Mouse (Mus musculus): ENCODE data around the gene Fuom. TPM values are rescaled to one million over a fixed set of nuclear protein-coding genes. Genes with fewer than 3 reads are reported as not detected.

The Fuom gene
- polyA plus RNA-seq, 1 experiment from 2014 or later: 7.6 TPM

DNA sequence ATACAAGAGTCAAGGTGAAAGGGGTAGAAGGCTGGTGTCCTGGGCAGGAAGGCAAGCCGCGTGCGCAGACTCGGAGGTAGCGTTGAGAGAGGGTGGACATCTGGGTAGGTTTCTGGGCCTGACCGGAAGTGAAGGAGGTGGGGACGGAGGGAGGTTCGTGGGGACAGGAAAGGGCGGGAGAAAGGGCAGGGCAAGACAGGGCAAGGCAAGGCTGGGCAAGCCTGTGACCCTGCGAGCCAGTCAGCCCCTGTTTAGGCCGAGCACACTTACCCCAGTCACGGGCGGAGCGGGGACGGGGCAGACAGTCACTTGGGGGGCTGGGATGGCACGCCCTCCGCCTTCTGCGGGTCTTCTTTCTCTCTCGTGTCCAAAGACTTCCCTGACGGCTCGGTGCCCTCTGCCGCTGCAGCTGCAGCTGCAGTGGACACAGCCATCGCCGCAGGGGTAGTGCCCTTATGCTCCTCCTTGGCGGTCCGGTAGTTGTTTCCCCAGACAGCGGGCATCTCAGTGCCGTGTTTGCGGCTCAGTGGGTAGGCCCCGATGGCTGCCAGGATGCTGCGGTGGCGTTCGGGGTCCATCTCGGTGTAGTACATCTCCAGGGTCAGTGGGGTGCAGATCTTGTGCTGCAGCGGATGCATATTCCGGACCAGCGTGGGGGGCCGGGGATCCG is 32.1 kb downstream of the Fuom start:
- Histone ChIP-seq H3K27ac (no peak overlapping the region), H3K4me3 (replicated peaks) (peak overlapping the region; percentile 28), H3K4me2 (peak overlapping the region; percentile 55), H3K4me1 (replicated peaks) (no peaks in the 10 kb centered on the region), H3K9me3 (replicated peaks) (no peaks in the 10 kb centered on the region), H3K27me3 (peaks cover 36% of the 10 kb centered on the region), H3K36me3 (no peaks in the 10 kb centered on the region), H3K9ac (0 out of 2 replicates have a peak overlapping the region, but pooled peaks have one; percentile 6)
- DNase-seq (no peak), ATAC-seq (ENCODE audit: low read depth) (peak; percentile 43)
- WGBS (ENCODE audit: insufficient replicate concordance): 26% methylated on average over 39 of the region's 39 CpGs

- WGBS (ENCODE audit: insufficient replicate concordance): 41% methylated on average over 6 of the region's 6 CpGs
- no peak for ATAC-seq (ENCODE audit: low read depth)
These were observed 34.8 kb downstream of the Fuom start for GRCm38 (mm10) chr7:140067397-140067796.

GRCm38 (mm10) chr7:140063092-140063491 is 39.1 kb downstream of the Fuom start:
- whole genome bisulfite sequencing (ENCODE audit: insufficient replicate concordance): 17% methylated on average over 7 of the region's 7 CpGs
- DNase-seq: peak; percentile 36
- H3K9me3 ChIP-seq (replicated peaks): no peaks in the 10 kb centered on the region
- H3K27me3 ChIP-seq: peaks cover 82% of the 10 kb centered on the region
- H3K9ac ChIP-seq: no peak overlapping the region
- H3K4me1 ChIP-seq (replicated peaks): peaks cover 7% of the 10 kb centered on the region
- H3K4me2 ChIP-seq: no peak overlapping the region
- no peaks in the 10 kb centered on the region for H3K36me3 ChIP-seq
- ATAC-seq (ENCODE audit: low read depth): no peak
- no peak overlapping the region for H3K27ac ChIP-seq
- no peak overlapping the region for H3K4me3 ChIP-seq (replicated peaks)

More at GRCm38 (mm10) chr7:140067397-140067796, 34.8 kb downstream of the Fuom start:
- no peak overlapping the region for H3K4me2 ChIP-seq
- H3K36me3 ChIP-seq: no peaks in the 10 kb centered on the region
- no peak overlapping the region for H3K9ac ChIP-seq
- no peak for DNase-seq
- H3K9me3 ChIP-seq (replicated peaks): no peaks in the 10 kb centered on the region
- H3K27ac ChIP-seq: no peak overlapping the region
- H3K4me1 ChIP-seq (replicated peaks): no peaks in the 10 kb centered on the region
- peaks cover 53% of the 10 kb centered on the region for H3K27me3 ChIP-seq
- H3K4me3 ChIP-seq (replicated peaks): no peak overlapping the region

- peaks cover 90% of the 10 kb centered on the region for H3K27me3 ChIP-seq
- 18% methylated on average over 11 of the region's 11 CpGs for WGBS (ENCODE audit: insufficient replicate concordance)
- ATAC-seq (ENCODE audit: low read depth) (no peak), DNase-seq (no peak)
- peaks cover 7% of the 10 kb centered on the region for H3K4me1 ChIP-seq (replicated peaks)
- no peaks in the 10 kb centered on the region for H3K36me3 ChIP-seq
- no peak overlapping the region for H3K27ac ChIP-seq
- no peak overlapping the region for H3K4me3 ChIP-seq (replicated peaks)
- no peaks in the 10 kb centered on the region for H3K9me3 ChIP-seq (replicated peaks)
- no peak overlapping the region for H3K4me2 ChIP-seq
- H3K9ac ChIP-seq: no peak overlapping the region
These were observed 39.9 kb downstream of the Fuom start for GRCm38 (mm10) chr7:140062307-140062706.

- Histone ChIP-seq H3K36me3 (no peaks in the 10 kb centered on the region), H3K27ac (no peak overlapping the region), H3K27me3 (peaks cover 92% of the 10 kb centered on the region), H3K4me2 (peak overlapping the region; percentile 47; the same call in 1 of the 2 replicates), H3K9me3 (replicated peaks) (no peaks in the 10 kb centered on the region), H3K4me1 (replicated peaks) (peaks cover 7% of the 10 kb centered on the region), H3K9ac (no peak overlapping the region), H3K4me3 (replicated peaks) (no peak overlapping the region)
- ATAC-seq (ENCODE audit: low read depth) (no peak), DNase-seq (no peak)
- WGBS (ENCODE audit: insufficient replicate concordance): 3% methylated on average over 6 of the region's 6 CpGs
These were observed 40.5 kb downstream of the Fuom start for GRCm38 (mm10) chr7:140061832-140062130.

- Histone ChIP-seq H3K27ac (no peak overlapping the region), H3K4me2 (peak overlapping the region; percentile 47), H3K9ac (no peak overlapping the region), H3K27me3 (peaks cover 97% of the 10 kb centered on the region), H3K9me3 (replicated peaks) (no peaks in the 10 kb centered on the region), H3K4me3 (replicated peaks) (peak overlapping the region; percentile 26), H3K4me1 (replicated peaks) (peaks cover 7% of the 10 kb centered on the region), H3K36me3 (no peaks in the 10 kb centered on the region)
- no peak for DNase-seq
- 2% methylated on average over 47 of the region's 47 CpGs for WGBS (ENCODE audit: insufficient replicate concordance)
- no peak for ATAC-seq (ENCODE audit: low read depth)
These were observed 41.1 kb downstream of the Fuom start for GRCm38 (mm10) chr7:140060936-140061831.

DNA sequence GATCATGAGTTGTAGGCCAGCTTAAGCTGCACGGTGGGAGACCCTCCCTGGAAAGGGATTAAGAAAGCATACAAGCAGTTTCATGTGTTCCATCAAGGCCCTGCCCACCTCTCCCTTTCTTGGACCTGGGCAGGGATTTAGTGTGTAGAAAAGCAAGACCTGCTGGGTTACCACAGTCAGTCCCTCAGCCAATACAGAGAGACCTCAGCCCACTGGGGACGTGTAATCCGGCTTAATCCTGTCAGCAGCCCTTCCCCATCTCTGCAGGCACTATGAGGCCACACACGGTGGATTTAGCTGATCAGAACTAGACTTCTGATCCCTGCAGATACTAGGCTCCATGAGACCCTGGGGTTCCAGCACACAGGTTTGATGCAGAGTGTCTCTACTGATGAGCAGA is 42.6 kb downstream of the Fuom start:
- no peak overlapping the region for H3K9ac ChIP-seq
- ATAC-seq (ENCODE audit: low read depth) (no peak), DNase-seq (no peak)
- no peak overlapping the region for H3K4me3 ChIP-seq (replicated peaks)
- WGBS (ENCODE audit: insufficient replicate concordance): 24% methylated on average over 4 of the region's 4 CpGs
- H3K4me1 ChIP-seq (replicated peaks): peaks cover 7% of the 10 kb centered on the region
- no peaks in the 10 kb centered on the region for H3K9me3 ChIP-seq (replicated peaks)
- H3K27ac ChIP-seq: no peak overlapping the region
- H3K36me3 ChIP-seq: no peaks in the 10 kb centered on the region
- H3K4me2 ChIP-seq: no peak overlapping the region
- peaks cover 98% of the 10 kb centered on the region for H3K27me3 ChIP-seq

GRCm38 (mm10) chr7:140058528-140058927 is 43.7 kb downstream of the Fuom start:
- peaks cover 7% of the 10 kb centered on the region for H3K4me1 ChIP-seq (replicated peaks)
- no peak overlapping the region for H3K9ac ChIP-seq
- H3K4me2 ChIP-seq: peak overlapping the region; percentile 45
- ATAC-seq (ENCODE audit: low read depth): no peak
- H3K36me3 ChIP-seq: no peaks in the 10 kb centered on the region
- H3K27ac ChIP-seq: no peak overlapping the region
- H3K4me3 ChIP-seq (replicated peaks): 0 out of 2 replicates have a peak overlapping the region, but pooled peaks have one; percentile 32
- no peaks in the 10 kb centered on the region for H3K9me3 ChIP-seq (replicated peaks)
- H3K27me3 ChIP-seq: peaks cover 98% of the 10 kb centered on the region
- DNase-seq: no peak
- WGBS (ENCODE audit: insufficient replicate concordance): 26% methylated on average over 7 of the region's 7 CpGs

DNA sequence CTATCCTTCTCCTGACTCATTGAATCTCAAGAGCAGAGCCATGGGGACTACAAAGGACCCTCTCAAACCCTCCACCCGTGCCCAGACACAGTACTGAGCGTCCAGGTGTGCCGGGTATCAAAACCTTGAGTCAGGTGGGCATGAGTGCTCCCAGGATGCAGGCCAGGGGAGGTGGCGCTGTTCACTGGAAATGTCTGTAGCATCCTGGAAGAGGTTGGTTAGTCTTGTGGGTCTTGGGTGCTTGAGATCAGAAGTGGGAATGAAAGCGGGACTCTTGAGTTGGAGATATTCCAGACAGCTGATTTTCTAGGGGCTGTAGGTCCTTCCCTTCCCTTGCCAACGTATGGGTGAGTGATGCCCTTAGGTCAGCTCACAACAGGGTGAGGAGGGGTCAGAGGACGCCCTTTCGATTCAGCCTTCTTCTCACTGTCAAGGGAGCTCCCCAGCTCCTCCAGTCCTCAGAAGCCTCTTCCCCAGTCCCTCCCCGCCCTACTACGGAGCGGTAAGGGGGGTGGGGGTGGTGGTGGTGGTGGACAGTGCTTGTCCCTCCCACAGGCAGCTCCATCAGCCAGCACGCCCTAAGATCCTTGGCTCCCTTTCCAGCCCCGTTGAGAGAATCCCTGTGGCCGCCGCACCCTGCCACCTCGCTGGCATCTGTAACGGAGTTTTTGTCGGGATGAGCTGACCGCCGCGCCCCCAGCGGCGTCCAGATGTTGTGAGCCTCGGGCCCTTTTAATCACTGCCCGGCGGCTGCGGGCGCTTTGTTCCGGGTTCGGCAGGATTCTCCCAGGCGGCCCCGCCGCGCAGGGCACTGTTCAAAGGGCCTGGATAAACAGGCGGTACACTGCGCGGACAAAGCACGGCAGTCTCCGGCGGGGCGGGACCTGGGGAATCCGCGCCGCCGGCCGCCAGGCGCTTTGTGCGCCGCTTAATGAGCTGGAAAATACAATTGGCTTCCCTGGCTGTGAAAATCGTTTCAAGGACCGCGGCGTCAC is 44.5 kb downstream of the Fuom start:
- Histone ChIP-seq H3K4me1 (replicated peaks) (peaks cover 7% of the 10 kb centered on the region), H3K9me3 (replicated peaks) (no peaks in the 10 kb centered on the region), H3K27me3 (peaks cover 99% of the 10 kb centered on the region), H3K36me3 (no peaks in the 10 kb centered on the region), H3K27ac (no peak overlapping the region), H3K9ac (no peak overlapping the region), H3K4me3 (replicated peaks) (peak overlapping the region; percentile 32), H3K4me2 (peak overlapping the region; percentile 45)
- DNase-seq: no peak
- 4% methylated on average over 53 of the region's 53 CpGs for WGBS (ENCODE audit: insufficient replicate concordance)
- ATAC-seq (ENCODE audit: low read depth): no peak

DNA sequence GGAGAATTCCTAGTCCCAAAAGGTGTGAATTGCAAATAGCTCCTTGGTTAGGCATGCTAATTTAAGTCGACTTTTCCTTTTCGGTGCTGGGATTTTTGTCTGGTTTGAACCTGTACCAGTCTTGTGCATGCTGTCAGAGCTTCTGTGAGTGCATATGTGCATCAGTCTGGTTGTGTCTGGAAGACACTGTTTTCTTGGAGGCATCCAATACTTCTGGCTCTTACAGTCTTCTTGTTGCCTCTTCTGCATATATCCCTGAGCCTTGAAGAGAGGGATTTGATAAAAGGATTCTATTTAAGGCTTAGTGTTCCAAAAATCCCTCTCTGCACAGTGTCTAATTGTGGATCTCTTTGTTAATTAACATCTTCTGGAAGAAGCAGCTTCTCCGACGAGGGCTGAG is 48.1 kb downstream of the Fuom start:
- WGBS (ENCODE audit: insufficient replicate concordance): 63% methylated on average over 4 of the region's 4 CpGs
- ATAC-seq (ENCODE audit: low read depth): no peak
- no peaks in the 10 kb centered on the region for H3K36me3 ChIP-seq

More for the DNA sequence above, 48.1 kb downstream of the Fuom start:
- Histone ChIP-seq H3K27me3 (peaks cover 99% of the 10 kb centered on the region), H3K4me1 (replicated peaks) (peaks cover 2% of the 10 kb centered on the region), H3K9ac (no peak overlapping the region), H3K9me3 (replicated peaks) (no peaks in the 10 kb centered on the region), H3K4me3 (replicated peaks) (no peak overlapping the region), H3K27ac (no peak overlapping the region), H3K4me2 (no peak overlapping the region)
- no peak for DNase-seq

Measured in liver, embryonic 13.5 days (tissue).